Mouse (Mus musculus): Measurements from ENCODE around the gene C530008M17Rik.

DNA sequence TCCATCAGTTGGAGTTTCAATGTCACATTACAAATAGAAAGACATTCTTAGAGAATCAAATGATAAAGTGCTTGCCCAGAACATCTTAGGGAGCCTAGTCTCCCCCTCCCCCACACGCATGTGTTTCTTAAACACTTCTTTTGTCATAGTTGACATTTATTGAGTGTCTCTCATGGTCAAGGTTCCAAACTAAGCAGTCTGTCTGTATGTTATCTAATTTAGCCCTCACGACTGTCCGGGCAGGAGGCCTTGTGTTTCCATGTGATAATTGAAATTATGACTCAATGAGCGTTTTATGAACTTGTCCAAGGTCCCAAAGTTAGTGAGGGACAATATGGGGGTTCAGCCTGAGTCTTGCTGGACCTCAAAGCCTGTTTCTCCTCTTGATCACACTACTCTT lies 5.0 kb downstream of the C530008M17Rik start:
- TF ChIP-seq POLR2A (IDR thresholded peaks at IDR 0.05; ENCODE audit: borderline replicate concordance, insufficient read depth, low read length) (no peak), CTCF (IDR thresholded peaks at IDR 0.05; ENCODE audit: borderline replicate concordance, insufficient read depth, low read depth, low read length) (no peak)

Measured in cerebellum, adult 2 months (tissue).